Mouse (Mus musculus) intestine, embryonic 14.5 days (tissue): Measurements from ENCODE around the gene Nmnat2. TPM values are rescaled to one million over a fixed set of nuclear protein-coding genes. Genes with fewer than 3 reads are reported as not detected.

Experiments
- ATAC-seq: fragments of 200-750 bp; cut with Nextera tagmentation; replicated peaks from 2 replicates; pipeline ENCODE4 v1.8.0; 2017; ENCODE audit warnings: low read depth, moderate number of reproducible peaks, moderate TSS enrichment, moderate library complexity; ENCODE audit not compliant: low FRiP score, low TSS enrichment
- DNase-seq: peaks from one replicate; pipeline ENCODE4 v3.0.0-alpha.2; 2018; ENCODE audit warnings: low spot score
- H3K27ac ChIP-seq: fragments of 300-500 bp; sonication (generic); 2 replicates; pipeline ENCODE4 v1.5.1; 2014; ENCODE audit warnings: low read depth, mild to moderate bottlenecking, control low read depth
- H3K27me3 ChIP-seq: fragments of 300-500 bp; sonication (generic); replicated peaks from 2 replicates; pipeline ENCODE4 v1.6.1; 2014; ENCODE audit warnings: low read length, control low read depth; ENCODE audit not compliant: control insufficient read depth, insufficient read depth
- H3K36me3 ChIP-seq: fragments of 300-500 bp; sonication (generic); 2 replicates; pipeline ENCODE4 v1.6.1; 2014; ENCODE audit warnings: low read length, control low read depth; ENCODE audit not compliant: control insufficient read depth, insufficient read depth
- H3K4me1 ChIP-seq: fragments of 300-500 bp; sonication (generic); replicated peaks from 2 replicates; pipeline ENCODE4 v1.6.1; 2014; ENCODE audit warnings: low read length, control low read depth, mixed read lengths; ENCODE audit not compliant: control insufficient read depth, insufficient read depth
- H3K4me2 ChIP-seq: fragments of 300-500 bp; sonication (generic); 2 replicates; pipeline ENCODE4 v1.6.1; 2014; ENCODE audit warnings: low read length
- H3K4me3 ChIP-seq: fragments of 300-500 bp; sonication (generic); 2 replicates; pipeline ENCODE4 v1.5.1; 2014; ENCODE audit warnings: low read depth, low read length, control low read depth, mixed read lengths
- H3K9ac ChIP-seq: fragments of 300-500 bp; sonication (generic); 2 replicates; pipeline ENCODE4 v1.6.1; 2014; ENCODE audit warnings: mild to moderate bottlenecking, low read length
- H3K9me3 ChIP-seq: fragments of 300-500 bp; sonication (generic); 2 replicates; pipeline ENCODE4 v1.6.1; 2016; ENCODE audit warnings: low read length, control low read depth; ENCODE audit not compliant: control insufficient read depth
- WGBS: fragments of 180-500 bp; shearing (Covaris S2); extraction: QIAGEN DNeasy Blood & Tissue Kit; methylation state at CpG from one replicate; pipeline ENCODE4 v1.1.7; 2014; 5-methylcytosine and 5-hydroxymethylcytosine counted together
- polyA plus RNA-seq: library from polyadenylated mRNA; unstranded; fragments of >200 nt; fragmentation: Nextera tagmentation; extraction: Ambion mirVana; gene quantifications from 2 replicates; pipeline ENCODE4 v1.2.1, GENCODE M21; 2014

Gene Nmnat2
- 2.0 and 3.5 TPM in 2 replicates for polyA plus RNA-seq

GRCm38 (mm10) chr1:152954821-152955523 lies at the start of gene Nmnat2:
TSS of gene Nmnat2 (plus strand) at chr1:152954993.
- Histone ChIP-seq H3K4me2 (peak within 1 kb of the TSS; percentile 49), H3K27ac (no peak within 1 kb of the TSS), H3K27me3 (peaks cover 45% of the 10 kb centered on the region), H3K36me3 (no peaks in the 10 kb centered on the region), H3K9me3 (no peaks in the 10 kb centered on the region), H3K9ac (no peak within 1 kb of the TSS), H3K4me3 (peak within 1 kb of the TSS; percentile 40), H3K4me1 (no peaks in the 10 kb centered on the region)
- ATAC-seq: peak; percentile 47; the same call in 1 of the 2 replicates
- WGBS: under 1% methylated on average over 42 of the region's 42 CpGs
- peak; percentile 66 for DNase-seq

DNA sequence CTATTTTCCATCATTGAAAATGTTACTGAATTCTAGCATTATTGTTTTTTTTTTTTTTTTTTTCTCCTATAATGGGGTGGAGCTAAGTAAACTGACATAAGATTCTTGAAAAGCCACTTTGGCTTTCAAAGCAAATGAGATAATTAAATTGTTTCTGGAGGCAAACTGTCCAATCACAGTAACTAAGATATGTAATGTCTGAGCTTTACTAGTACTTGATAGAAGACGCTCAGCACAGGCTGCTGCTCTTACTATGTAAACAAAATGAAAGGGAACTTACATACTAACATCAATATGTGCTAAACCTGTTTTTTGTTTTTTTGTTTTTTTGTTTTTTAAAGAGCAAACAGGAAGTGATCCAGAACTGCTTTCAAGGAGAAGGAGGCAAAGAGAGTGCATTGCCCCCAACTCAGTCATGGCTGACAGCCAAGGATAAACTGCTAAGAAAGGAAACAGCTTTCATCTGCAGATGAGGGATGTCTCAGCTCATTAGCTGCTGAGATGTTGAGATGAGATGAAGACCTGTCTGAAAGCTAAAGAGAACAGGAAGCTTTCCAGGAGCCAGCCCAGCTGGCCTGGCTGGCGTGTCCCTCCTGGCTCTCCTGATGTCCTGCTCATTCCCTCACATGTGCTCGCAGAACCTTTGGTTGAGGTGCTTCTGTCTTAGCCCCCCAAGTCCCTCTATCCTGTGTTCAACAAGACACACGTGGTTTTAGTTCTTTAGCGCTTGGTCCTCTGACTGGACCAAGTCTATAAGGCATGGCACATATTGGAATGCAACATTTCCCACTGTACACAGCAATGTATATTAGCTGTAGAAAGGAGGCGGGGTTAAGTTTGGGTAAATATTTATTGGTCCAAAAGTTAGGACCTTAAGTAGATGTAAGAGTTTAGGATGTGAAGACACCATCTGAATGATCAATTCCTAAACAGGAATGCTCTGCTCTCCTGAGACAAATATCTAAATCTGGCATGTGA lies 41.0 kb upstream of the Nmnat2 start:
- no peak for DNase-seq
- Histone ChIP-seq H3K27me3 (no peaks in the 10 kb centered on the region), H3K4me1 (peaks cover 8% of the 10 kb centered on the region; the same call in 1 of the 2 replicates), H3K9me3 (no peaks in the 10 kb centered on the region), H3K9ac (no peak overlapping the region), H3K4me2 (no peak overlapping the region), H3K36me3 (no peaks in the 10 kb centered on the region), H3K4me3 (no peak overlapping the region), H3K27ac (no peak overlapping the region)
- ATAC-seq: no peak
- WGBS: 54% methylated on average over 6 of the region's 6 CpGs

GRCm38 (mm10) chr1:152915766-152916165 lies 39.0 kb upstream of the Nmnat2 start:
- Histone ChIP-seq H3K4me1 (peaks cover 8% of the 10 kb centered on the region; the same call in 1 of the 2 replicates), H3K27me3 (no peaks in the 10 kb centered on the region), H3K4me3 (no peak overlapping the region), H3K27ac (no peak overlapping the region), H3K4me2 (no peak overlapping the region), H3K9me3 (no peaks in the 10 kb centered on the region), H3K36me3 (no peaks in the 10 kb centered on the region), H3K9ac (no peak overlapping the region)
- 49% methylated on average over 5 of the region's 5 CpGs for WGBS
- DNase-seq (no peak), ATAC-seq (no peak)

DNA sequence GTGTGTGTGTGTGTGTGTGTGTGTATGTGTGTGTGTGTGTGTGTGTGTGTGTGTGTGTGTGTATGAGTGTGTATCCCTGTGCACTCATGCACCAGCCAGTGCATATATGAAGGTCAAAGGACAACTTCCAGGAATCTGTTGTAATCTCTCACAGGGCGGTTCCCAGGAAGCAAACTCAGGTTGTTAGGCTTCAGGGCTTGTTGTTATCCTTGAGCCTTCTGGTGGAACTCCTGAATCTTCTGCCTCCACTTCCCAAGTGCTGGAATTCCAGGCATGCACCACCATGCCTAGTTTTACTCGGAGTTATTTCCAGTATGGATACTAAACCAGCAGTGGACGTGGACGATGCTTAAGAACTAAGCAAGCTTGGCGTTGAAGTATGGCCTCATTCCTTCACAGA lies 37.9 kb upstream of the Nmnat2 start:
- DNase-seq: no peak
- 70% methylated on average over 5 of the region's 5 CpGs for WGBS

DNA sequence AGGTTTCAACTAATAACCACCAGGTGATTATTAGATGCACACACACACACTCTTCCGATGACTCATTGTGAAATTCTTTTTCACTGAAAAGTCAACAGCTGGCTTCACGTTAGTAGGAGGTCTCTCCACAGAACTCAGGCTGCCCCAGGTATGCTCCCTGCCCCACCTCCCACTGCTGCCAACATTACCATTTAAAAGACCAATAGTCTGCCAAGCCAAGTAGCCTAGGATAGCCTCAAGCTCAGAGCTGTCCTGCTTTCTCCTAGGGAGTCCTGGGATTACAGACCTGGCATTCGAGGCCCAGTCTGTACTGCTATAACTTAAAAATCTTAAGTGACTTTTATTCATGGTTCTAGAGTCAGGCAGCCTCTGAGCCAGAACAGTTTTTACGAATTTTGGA lies 37.2 kb upstream of the Nmnat2 start:
- Histone ChIP-seq H3K9ac (no peak overlapping the region), H3K4me2 (no peak overlapping the region), H3K9me3 (no peaks in the 10 kb centered on the region), H3K4me1 (peaks cover 8% of the 10 kb centered on the region; the same call in 1 of the 2 replicates), H3K36me3 (no peaks in the 10 kb centered on the region), H3K27ac (no peak overlapping the region), H3K27me3 (no peaks in the 10 kb centered on the region), H3K4me3 (no peak overlapping the region)
- no peak for DNase-seq
- 69% methylated on average over 4 of the region's 4 CpGs for WGBS
- ATAC-seq: no peak

More for the DNA sequence above, 37.9 kb upstream of the Nmnat2 start:
- Histone ChIP-seq H3K27me3 (no peaks in the 10 kb centered on the region), H3K4me2 (no peak overlapping the region), H3K9ac (no peak overlapping the region), H3K36me3 (no peaks in the 10 kb centered on the region), H3K9me3 (no peaks in the 10 kb centered on the region), H3K4me3 (no peak overlapping the region), H3K27ac (no peak overlapping the region), H3K4me1 (peaks cover 8% of the 10 kb centered on the region; the same call in 1 of the 2 replicates)
- no peak for ATAC-seq

DNA sequence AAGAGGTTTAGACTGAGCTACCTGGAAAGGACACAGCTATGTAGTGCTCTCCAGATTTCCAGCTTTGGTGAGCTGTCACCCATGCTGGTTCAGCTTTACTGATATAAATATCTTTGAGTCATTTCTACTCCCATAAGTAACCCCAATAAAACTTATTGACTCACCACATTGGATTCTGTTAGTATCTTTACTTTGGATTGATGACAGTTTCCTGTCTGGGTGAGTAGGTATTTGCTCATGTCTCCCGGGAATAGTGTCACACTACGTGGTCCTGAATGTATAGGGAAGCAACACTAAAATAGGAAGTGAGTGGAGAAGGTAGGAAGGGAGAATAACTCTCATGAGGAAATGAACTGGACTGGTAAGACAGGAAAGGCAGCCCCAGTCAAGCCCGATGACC lies 33.0 kb upstream of the Nmnat2 start:
- Histone ChIP-seq H3K27me3 (no peaks in the 10 kb centered on the region), H3K27ac (no peak overlapping the region), H3K36me3 (no peaks in the 10 kb centered on the region), H3K9ac (no peak overlapping the region), H3K4me2 (no peak overlapping the region), H3K4me1 (no peaks in the 10 kb centered on the region), H3K9me3 (no peaks in the 10 kb centered on the region), H3K4me3 (no peak overlapping the region)
- DNase-seq: no peak
- WGBS: 68% methylated on average over 3 of the region's 3 CpGs
- ATAC-seq: no peak

GRCm38 (mm10) chr1:152933962-152934361 lies 20.8 kb upstream of the Nmnat2 start:
- 53% methylated on average over 11 of the region's 11 CpGs for WGBS
- Histone ChIP-seq H3K9ac (no peak overlapping the region), H3K4me1 (no peaks in the 10 kb centered on the region), H3K4me2 (no peak overlapping the region), H3K27me3 (no peaks in the 10 kb centered on the region), H3K4me3 (no peak overlapping the region), H3K9me3 (no peaks in the 10 kb centered on the region), H3K36me3 (no peaks in the 10 kb centered on the region), H3K27ac (no peak overlapping the region)
- no peak for ATAC-seq
- no peak for DNase-seq

DNA sequence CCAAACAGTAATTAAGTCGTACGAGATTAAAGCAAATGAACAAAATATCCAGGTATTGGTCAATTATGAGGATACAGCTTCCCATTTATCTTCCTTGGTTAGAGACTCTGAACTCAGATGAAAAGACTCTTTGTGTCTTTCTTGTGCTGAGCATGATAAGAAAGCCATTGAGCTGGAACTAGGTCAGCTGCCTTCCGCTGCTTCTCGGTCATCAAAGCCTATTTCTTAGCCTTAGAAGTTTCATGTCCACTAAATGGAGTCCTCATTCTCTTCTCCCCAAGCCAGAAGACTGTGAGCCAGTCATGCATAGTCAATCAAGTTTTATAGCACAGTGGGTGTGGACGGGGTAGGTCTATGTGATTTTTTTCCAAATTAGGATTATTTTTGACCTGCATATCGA lies 19.3 kb upstream of the Nmnat2 start:
- ATAC-seq (no peak), DNase-seq (no peak)
- H3K4me2 ChIP-seq: no peak overlapping the region
- H3K4me3 ChIP-seq: no peak overlapping the region
- no peaks in the 10 kb centered on the region for H3K9me3 ChIP-seq
- H3K9ac ChIP-seq: no peak overlapping the region
- H3K27ac ChIP-seq: no peak overlapping the region
- WGBS: 70% methylated on average over 6 of the region's 6 CpGs
- H3K4me1 ChIP-seq: no peaks in the 10 kb centered on the region
- no peaks in the 10 kb centered on the region for H3K27me3 ChIP-seq
- no peaks in the 10 kb centered on the region for H3K36me3 ChIP-seq
